Mouse (Mus musculus): ENCODE results near the gene Slc25a44. TPM values are rescaled to one million over a fixed set of nuclear protein-coding genes. Genes with fewer than 3 reads are reported as not detected.
"Not testable (repeated sequence)": the region's sequence is repeated elsewhere in the genome, so short reads cannot be mapped to it uniquely, and the experiment has no call there.

The Slc25a44 gene
- polyA plus RNA-seq, 1 experiment from 2014 or later: 18.3 TPM

DNA sequence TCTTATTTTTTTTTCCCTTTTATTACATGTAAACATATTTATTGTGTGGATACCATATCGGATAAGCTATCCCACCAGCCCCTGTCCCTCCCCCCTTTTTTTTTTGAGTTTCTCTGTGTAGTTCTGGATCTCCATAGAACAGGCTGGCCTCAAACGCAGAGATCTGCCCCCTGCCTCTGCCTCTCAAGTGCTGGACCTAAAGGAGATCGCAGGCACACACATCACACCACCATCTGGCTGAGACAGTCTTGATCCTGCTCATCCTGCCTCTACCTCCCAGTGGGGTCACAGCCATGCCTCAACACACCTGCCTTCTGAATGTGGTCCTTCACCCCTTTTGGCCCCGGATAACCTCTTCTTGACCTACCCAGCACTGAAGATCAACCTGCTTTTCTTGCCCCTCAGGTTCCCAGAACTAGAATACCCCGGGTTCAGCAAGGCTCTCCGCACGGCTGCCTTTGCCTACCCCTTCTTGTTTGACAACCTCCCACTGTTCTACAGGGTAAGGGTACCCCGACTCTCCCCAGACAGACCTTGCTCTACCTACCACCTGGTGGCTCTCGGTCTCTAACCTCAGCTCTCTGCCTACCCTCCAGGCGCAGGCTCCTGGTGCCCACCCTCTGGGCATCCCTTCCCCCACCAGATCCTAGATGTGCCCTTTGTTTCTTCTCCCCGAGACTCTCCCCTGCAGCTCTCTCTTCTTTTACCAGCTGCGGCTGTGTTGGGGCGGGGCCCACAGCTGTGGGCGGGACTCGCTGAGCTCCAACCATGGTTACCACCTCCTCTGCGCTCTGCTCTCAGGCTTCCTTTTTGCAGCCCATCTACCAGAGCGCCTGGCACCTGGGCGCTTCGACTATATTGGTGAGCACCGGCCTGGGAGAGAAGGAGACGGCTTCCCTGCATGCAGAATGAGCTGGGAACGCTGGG, 43.3 kb downstream of the Slc25a44 start:
- not testable (repeated sequence) for H3K4me1 ChIP-seq, H3K36me3 ChIP-seq, H3K9me3 ChIP-seq, H3K27me3 ChIP-seq
- H3K4me2 ChIP-seq (replicated peaks): peak overlapping the region; percentile 62
- peak overlapping the region; percentile 20; the same call in 1 of the 2 replicates for H3K9ac ChIP-seq
- peak overlapping the region; percentile 48; the same call in 1 of the 2 replicates for H3K27ac ChIP-seq
- peak overlapping the region; percentile 34 for H3K4me3 ChIP-seq
- ATAC-seq (ENCODE audit: low FRiP score, low read depth): peak; percentile 88
- WGBS: 9% methylated on average over 21 of the region's 22 CpGs

DNA sequence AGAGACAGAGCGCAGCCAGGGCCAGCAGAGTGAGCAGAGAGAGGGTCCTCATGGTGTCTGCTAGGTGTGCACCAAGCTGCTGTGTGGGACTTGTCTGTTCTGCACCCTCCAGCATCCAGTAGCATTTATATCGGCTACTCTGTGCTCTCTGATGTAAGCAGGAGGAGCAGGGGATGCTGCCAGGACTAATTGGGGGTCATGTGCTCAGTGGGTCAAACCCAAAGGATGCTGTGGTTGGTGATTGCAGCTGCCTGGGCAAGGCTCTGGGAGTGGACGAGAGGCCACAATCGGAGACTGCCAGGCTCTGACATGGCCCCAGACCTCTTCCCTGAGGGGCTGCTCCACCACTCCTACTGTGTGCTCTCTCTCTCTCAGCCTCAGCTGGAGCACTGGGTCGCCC, 46.3 kb downstream of the Slc25a44 start, which contains the start of gene Bglap2:
Bglap2 (minus strand) TSS at position 101 of the 400 bp plus-strand sequence.
- not testable (repeated sequence) for H3K4me3 ChIP-seq; H3K27ac ChIP-seq; H3K36me3 ChIP-seq; ATAC-seq (ENCODE audit: low FRiP score, low read depth); H3K4me1 ChIP-seq; H3K9ac ChIP-seq; H3K9me3 ChIP-seq; H3K4me2 ChIP-seq (replicated peaks); H3K27me3 ChIP-seq
- WGBS: 75% methylated on average over 5 of the region's 5 CpGs

DNA sequence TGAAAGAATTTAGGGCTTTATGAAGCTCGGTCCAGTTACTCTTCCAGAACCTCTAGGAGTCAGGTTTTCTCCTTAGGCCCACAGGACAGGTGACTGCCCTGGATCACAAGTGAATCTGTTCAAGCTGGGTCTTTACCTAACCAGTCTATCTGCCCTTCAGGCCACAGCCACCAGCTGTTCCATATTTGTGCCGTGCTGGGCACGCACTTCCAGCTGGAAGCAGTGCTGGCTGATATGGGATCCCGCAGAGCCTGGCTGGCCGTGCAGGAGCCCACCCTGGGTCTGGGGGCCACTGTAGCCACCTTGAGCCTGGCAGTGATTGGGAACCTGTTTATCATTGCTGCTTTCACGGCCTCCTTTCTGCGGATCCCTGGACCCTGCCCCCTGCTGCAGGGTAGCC, 48.3 kb downstream of the Slc25a44 start:
- peak; percentile 33; the same call in 1 of the 2 replicates for ATAC-seq (ENCODE audit: low FRiP score, low read depth)
- Histone ChIP-seq H3K9ac (peak overlapping the region; percentile 32), H3K4me3 (peak overlapping the region; percentile 29), H3K27ac (peak overlapping the region; percentile 15; the same call in 1 of the 2 replicates), H3K4me2 (replicated peaks) (peak overlapping the region; percentile 61)
- H3K9me3 ChIP-seq, H3K27me3 ChIP-seq, H3K36me3 ChIP-seq, H3K4me1 ChIP-seq: not testable (repeated sequence)
- WGBS: 23% methylated on average over 7 of the region's 7 CpGs

DNA sequence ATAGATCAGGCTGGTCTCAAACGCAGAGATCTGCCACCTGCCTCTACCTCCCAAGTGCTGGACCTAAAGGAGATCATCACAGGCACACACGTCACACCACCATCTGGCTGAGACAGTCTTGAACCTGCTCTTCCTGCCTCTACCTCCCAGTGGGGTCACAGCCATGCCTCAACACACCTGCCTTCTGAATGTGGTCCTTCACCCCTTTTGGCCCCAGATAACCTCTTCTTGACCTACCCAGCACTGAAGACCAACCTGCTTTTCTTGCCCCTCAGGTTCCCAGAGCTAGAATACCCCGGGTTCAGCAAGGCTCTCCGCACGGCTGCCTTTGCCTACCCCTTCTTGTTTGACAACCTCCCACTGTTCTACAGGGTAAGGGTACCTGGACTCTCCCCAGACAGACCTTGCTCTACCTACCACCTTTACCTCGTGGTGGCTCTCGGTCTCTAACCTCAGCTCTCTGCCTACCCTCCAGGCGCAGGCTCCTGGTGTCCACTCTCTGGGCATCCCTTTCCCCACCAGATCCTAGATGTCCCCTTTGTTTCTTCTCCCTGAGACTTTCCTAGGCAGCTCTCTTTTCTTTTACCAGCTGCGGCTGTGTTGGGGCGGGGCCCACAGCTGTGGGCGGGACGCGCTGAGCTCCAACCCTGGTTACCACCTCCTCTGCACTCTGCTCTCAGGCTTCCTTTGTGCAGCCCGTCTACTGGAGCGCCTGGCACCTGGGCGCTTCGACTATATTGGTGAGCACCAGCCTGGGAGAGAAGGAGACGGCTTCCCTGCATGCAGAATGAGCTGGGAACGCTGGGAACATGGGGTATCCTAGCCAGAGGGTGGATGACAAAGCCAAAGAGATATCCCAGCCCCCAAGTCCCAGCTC, 49.0 kb downstream of the Slc25a44 start:
- H3K36me3 ChIP-seq, H3K9me3 ChIP-seq, H3K4me1 ChIP-seq, H3K27me3 ChIP-seq: not testable (repeated sequence)
- Histone ChIP-seq H3K4me2 (replicated peaks) (peak overlapping the region; percentile 61), H3K4me3 (peak overlapping the region; percentile 29), H3K9ac (peak overlapping the region; percentile 32), H3K27ac (peak overlapping the region; percentile 15; the same call in 1 of the 2 replicates)
- peak; percentile 92 for ATAC-seq (ENCODE audit: low FRiP score, low read depth)
- WGBS: 16% methylated on average over 19 of the region's 19 CpGs

DNA sequence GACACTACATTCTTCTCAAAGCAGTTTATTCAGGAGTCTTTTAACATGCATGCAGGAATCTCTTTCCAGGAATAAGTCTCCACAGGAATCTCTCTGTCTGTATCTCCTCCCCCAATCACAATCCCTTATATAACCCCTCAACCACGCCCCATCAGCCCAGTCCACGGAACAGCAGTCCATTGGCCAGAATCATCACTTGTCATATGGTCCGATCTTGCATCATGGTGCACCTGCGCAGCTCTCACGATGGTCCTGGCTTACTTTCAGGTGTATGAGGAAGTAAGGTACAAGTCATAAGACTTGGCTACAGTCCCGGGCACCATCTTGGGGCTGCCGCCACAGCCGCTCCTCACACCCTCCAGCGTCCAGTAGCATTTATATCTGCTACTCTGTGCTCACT, 52.3 kb downstream of the Slc25a44 start, which contains the start of gene Bglap3:
Bglap3 (minus strand) TSS at position 101 of the 400 bp plus-strand sequence.
- not testable (repeated sequence) for H3K9ac ChIP-seq; H3K27me3 ChIP-seq; H3K4me3 ChIP-seq; H3K9me3 ChIP-seq; H3K4me1 ChIP-seq; H3K27ac ChIP-seq; ATAC-seq (ENCODE audit: low FRiP score, low read depth); H3K4me2 ChIP-seq (replicated peaks); H3K36me3 ChIP-seq
- WGBS: 90% methylated on average over 9 of the region's 9 CpGs

DNA sequence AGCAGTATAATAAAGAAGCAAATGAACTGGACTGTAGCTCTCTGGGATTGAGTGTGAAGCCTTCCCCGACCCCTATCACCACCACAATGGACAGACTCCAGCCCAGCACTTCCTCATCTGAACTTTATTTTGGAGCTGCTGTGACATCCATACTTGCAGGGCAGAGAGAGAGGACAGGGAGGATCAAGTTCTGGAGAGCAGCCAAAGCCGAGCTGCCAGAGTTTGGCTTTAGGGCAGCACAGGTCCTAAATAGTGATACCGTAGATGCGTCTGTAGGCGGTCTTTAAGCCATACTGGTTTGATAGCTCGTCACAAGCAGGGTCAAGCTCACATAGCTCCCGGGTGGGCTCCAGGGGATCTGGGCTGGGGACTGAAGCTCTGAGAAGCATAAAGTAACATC, 56.4 kb downstream of the Slc25a44 start:
- peaks cover 26% of the 10 kb centered on the region for H3K27me3 ChIP-seq
- H3K27ac ChIP-seq; H3K4me1 ChIP-seq; H3K4me3 ChIP-seq; H3K9me3 ChIP-seq; H3K4me2 ChIP-seq (replicated peaks); ATAC-seq (ENCODE audit: low FRiP score, low read depth); H3K36me3 ChIP-seq; H3K9ac ChIP-seq: not testable (repeated sequence)
- 84% methylated on average over 7 of the region's 7 CpGs for WGBS

DNA sequence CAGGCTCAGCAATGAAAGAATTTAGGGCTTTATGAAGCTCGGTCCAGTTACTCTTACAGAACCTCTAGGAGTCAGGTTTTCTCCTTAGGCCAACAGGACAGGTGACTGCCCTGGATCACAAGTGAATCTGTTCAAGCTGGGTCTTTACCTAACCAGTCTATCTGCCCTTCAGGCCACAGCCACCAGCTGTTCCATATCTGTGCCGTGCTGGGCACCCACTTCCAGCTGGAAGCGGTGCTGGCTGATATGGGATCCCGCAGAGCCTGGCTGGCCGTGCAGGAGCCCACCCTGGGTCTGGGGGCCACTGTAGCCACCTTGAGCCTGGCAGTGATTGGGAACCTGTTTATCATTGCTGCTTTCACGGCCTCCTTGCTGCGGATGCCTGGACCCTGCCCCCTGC, 57.4 kb downstream of the Slc25a44 start:
- 50% methylated on average over 3 of the region's 7 CpGs for WGBS
- not testable (repeated sequence) for H3K4me3 ChIP-seq; H3K4me1 ChIP-seq; H3K36me3 ChIP-seq; H3K9ac ChIP-seq; H3K27ac ChIP-seq; ATAC-seq (ENCODE audit: low FRiP score, low read depth); H3K9me3 ChIP-seq
- peak overlapping the region; percentile 58 for H3K4me2 ChIP-seq (replicated peaks)
- peaks cover 26% of the 10 kb centered on the region for H3K27me3 ChIP-seq

DNA sequence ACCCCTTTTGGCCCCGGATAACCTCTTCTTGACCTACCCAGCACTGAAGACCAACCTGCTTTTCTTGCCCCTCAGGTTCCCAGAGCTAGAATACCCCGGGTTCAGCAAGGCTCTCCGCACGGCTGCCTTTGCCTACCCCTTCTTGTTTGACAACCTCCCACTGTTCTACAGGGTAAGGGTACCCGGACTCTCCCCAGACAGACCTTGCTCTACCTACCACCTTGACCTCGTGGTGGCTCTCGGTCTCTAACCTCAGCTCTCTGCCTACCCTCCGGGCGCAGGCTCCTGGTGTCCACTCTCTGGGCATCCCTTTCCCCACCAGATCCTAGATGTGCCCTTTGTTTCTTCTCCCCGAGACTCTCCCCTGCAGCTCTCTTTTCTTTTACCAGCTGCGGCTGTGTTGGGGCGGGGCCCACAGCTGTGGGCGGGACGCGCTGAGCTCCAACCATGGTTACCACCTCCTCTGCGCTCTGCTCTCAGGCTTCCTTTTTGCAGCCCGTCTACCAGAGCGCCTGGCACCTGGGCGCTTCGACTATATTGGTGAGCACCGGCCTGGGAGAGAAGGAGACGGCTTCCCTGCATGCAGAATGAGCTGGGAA, 58.0 kb downstream of the Slc25a44 start:
- H3K4me3 ChIP-seq: peak overlapping the region; percentile 31
- not testable (repeated sequence) for H3K27ac ChIP-seq, H3K4me1 ChIP-seq, H3K9ac ChIP-seq, H3K9me3 ChIP-seq, H3K36me3 ChIP-seq
- ATAC-seq (ENCODE audit: low FRiP score, low read depth): peak; percentile 86
- H3K4me2 ChIP-seq (replicated peaks): peak overlapping the region; percentile 58
- peaks cover 26% of the 10 kb centered on the region for H3K27me3 ChIP-seq
- WGBS: 8% methylated on average over 22 of the region's 22 CpGs

DNA sequence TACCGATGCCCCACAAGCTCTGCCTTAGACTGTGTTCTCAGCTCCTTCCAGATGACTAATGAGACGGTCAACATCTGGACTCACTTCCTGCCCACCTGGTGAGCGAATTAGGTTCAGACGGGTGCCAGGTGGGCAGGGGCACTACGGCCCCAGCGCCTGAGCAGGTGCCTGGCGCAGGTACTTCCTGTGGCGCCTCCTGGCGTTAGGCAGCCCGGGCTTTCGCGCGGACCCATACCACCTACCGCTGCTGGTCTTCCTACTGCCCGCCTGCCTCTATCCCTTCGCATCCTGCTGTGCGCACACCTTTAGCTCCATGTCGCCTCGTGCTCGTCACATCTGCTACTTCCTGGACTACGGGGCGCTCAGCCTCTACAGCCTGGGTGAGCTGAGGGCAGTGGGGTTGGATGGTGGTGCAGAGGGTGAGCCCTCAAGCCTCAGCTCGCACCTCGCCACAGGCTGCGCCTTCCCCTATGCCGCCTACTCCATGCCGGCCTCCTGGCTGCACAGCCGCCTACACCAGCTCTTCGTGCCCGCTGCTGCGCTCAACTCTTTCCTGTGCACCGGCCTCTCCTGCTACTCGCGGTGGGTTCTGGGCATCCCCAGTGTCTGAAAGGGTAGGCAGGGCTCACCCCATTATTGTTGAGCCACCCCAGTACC, 59.1 kb downstream of the Slc25a44 start:
- ATAC-seq (ENCODE audit: low FRiP score, low read depth): no peak
- 31% methylated on average over 34 of the region's 34 CpGs for WGBS
- Histone ChIP-seq H3K9ac (no peak overlapping the region), H3K27ac (no peak overlapping the region), H3K4me1 (peaks cover 9% of the 10 kb centered on the region), H3K9me3 (peaks cover 10% of the 10 kb centered on the region), H3K27me3 (peaks cover 26% of the 10 kb centered on the region), H3K36me3 (peaks cover 19% of the 10 kb centered on the region), H3K4me2 (replicated peaks) (no peak overlapping the region; the same call in 1 of the 2 replicates), H3K4me3 (no peak overlapping the region)

DNA sequence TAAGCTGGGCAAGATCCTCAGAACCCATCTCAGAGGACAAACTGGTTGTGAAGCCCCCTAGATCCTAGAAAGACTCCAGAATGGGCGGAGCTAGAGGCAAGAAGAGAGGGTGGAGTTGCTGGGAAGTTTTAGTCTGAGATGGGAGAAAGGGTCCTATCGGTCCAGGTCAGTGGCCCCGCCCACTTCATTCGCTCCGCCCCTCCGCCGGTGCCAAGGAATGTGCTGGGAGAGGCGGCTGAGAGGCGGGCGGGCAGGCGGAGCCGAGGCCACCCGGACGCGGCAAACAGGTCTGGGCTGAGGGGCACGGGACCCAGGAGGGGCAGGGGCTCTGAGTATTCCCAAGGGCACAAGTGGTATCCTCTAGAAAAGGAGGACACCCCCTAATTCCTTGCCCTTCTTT, 60.6 kb downstream of the Slc25a44 start, which contains the start of gene Paqr6:
Paqr6 (plus strand) TSS at position 248 of the 400 bp plus-strand sequence.
- H3K36me3 ChIP-seq: peaks cover 34% of the 10 kb centered on the region
- H3K4me2 ChIP-seq (replicated peaks): peak within 1 kb of the TSS; percentile 49
- H3K4me1 ChIP-seq: peaks cover 9% of the 10 kb centered on the region
- peaks cover 26% of the 10 kb centered on the region for H3K27me3 ChIP-seq
- 2% methylated on average over 16 of the region's 16 CpGs for WGBS
- H3K9ac ChIP-seq: peak within 1 kb of the TSS; percentile 48
- 0 out of 2 replicates have a peak, but pooled peaks have one; percentile 19 for ATAC-seq (ENCODE audit: low FRiP score, low read depth)
- H3K9me3 ChIP-seq: no peaks in the 10 kb centered on the region
- H3K27ac ChIP-seq: peak within 1 kb of the TSS; percentile 52; the same call in 1 of the 2 replicates
- H3K4me3 ChIP-seq: peak within 1 kb of the TSS; percentile 25

DNA sequence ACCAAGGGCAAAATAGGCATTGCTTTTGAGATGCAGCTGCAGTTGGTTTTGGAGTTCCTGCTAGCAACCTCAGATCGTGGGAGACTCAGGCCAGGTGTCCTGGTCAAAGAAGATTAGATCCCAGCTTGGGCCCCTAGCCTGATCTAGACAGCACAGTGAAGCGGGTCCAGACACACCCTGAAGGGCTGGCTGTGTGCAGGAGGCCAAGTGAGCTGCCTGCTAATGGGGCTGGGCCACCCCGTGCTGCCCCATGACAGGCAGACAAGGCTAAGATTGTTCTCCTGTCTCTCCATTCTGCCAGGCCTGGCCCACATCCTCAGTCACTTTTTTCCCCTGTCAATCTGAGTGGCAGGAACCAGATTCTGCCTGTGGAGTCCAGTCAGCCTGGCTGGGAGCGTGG, 61.2 kb downstream of the Slc25a44 start:
- H3K36me3 ChIP-seq: peaks cover 40% of the 10 kb centered on the region
- no peak overlapping the region for H3K4me3 ChIP-seq
- H3K27me3 ChIP-seq: peaks cover 26% of the 10 kb centered on the region
- ATAC-seq (ENCODE audit: low FRiP score, low read depth): no peak
- peak overlapping the region; percentile 20; the same call in 1 of the 2 replicates for H3K9ac ChIP-seq
- peak overlapping the region; percentile 52; the same call in 1 of the 2 replicates for H3K27ac ChIP-seq
- H3K4me2 ChIP-seq (replicated peaks): no peak overlapping the region
- H3K4me1 ChIP-seq: peaks cover 9% of the 10 kb centered on the region
- 57% methylated on average over 4 of the region's 4 CpGs for WGBS
- H3K9me3 ChIP-seq: no peaks in the 10 kb centered on the region
